Mouse (Mus musculus): ENCODE results near the gene Scly. TPM values are rescaled to one million over a fixed set of nuclear protein-coding genes. Genes with fewer than 3 reads are reported as not detected.

Gene Scly
- total and polyA plus RNA-seq, 3 experiments: 20.7 to 28.4 (median 22.9) TPM

GRCm38 (mm10) chr1:91299707-91300426, 1.7 kb downstream of the Scly start:
- DNase-seq: peak; percentile 39

DNA sequence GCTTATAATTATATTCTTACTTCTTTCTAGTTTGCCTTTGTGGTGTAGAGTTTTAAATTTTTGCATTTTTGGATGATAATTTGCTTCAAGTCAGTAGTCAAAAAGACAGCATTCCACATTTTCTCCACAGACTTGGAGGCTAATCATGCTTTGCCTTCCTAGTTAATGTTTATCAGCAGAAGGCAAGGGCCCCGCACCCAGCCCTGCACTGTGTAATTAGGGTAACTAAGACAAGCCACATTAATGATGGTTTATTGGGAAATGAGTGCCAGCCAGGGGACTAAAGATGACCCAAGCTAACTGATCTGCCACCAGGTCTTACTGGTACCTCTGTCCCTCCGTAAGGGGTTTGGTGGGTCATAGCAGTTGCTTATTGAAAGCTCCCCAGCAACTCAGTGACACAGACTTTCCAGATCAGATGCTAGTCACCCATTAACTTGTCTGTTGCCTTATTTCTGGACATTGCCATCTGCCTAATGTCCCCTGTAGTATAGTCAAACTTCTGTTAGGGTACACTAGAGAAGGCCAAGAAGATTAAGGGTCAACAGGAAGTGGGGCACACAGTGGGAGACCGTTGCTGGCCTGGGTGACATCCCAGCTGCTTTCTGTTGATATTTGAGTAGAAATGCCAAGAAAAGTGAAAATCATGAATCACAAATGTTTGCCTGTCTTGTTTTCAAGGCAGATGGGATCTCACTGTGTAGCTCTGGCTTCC, 3.2 kb downstream of the Scly start:
- no peak for DNase-seq

DNA sequence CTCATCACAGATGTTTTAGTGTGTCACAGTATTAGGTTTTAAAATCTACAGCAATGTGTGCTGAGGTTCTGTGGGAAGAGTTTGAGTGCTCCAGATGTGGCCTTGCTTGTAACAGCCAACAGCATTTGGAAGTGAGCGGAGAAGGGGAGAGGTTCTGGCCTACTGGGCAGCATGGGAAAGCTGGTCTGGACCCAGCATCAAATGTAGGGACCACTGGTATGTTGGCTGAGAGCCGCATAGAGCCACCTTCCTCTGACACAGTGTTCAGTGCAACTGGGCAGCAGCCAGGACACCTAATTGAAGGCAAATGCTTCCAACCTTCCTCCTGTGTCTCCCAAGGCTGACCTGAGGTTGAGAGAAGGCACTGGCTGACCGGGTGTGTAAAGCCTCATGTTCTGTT, 3.9 kb downstream of the Scly start:
- DNase-seq: no peak

DNA sequence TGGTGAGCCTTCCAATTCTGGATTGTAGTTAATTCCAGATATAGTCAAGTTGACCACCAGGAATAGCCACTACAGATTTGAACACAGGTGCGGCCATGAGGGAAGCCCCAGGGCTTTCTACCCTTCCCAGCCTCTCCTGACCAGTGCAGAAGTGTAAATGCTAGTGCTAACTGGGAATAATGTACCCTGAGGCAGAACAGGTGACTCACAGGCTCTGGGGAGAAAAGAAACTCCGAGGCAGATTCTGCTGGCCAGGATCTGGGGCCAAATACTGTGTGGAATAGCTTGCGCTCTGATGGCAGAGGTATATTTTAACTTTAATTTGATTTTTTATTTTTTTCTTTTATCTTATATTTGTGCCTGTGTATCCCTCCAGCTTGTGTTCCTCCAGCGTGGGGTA, 6.5 kb downstream of the Scly start:
- DNase-seq: no peak

- DNase-seq: no peak
Observed at GRCm38 (mm10) chr1:91309366-91310085, 11.4 kb downstream of the Scly start.

GRCm38 (mm10) chr1:91312273-91312672, 14.1 kb downstream of the Scly start:
- DNase-seq: no peak

DNA sequence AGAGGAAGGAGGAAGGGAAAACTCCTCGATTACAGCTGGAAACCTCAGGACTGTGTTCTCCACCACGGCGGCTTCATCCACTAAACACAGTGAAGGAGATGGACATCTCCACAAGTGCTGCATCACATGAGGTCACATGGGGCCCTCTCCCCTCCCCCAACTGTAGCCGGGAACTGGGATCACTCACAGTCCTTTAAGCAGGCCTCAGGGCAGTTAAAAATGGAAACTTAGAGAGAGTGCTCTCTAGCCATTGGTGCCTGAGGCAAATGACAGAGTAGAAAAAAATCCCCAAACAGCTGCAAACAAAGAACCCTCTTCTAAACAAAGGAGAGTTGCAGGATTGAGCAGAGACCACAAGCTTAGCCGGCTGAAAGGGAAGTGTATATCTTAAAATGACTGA, 15.1 kb downstream of the Scly start:
- DNase-seq: no peak

DNA sequence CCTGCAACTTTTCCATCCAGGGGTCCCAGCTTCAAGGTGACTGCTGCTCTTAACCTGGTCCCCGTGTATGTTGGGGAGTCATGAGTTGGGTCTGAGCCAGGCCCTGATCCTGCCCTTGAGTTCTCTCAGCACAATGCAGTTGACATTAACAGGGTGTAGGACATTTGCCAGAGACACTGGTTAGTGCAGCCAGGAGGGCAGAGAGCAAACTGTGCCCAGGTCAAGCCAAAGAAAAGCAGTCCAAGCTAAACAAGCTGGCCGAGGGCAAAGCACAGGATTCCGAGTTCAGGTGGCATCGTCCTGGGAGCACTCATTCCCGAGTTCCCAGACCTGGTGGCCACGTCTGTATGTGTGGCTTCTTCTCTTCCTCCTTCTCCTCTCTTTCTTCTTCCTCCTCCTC, 19.5 kb downstream of the Scly start:
- DNase-seq: no peak

GRCm38 (mm10) chr1:91321760-91322438, 23.8 kb downstream of the Scly start, which contains the start of gene Espnl:
Gene Espnl, plus strand, starts transcription at chr1:91322075.
- no peak for DNase-seq

GRCm38 (mm10) chr1:91324646-91325045, 26.5 kb downstream of the Scly start:
- peak; percentile 58 for DNase-seq

DNA sequence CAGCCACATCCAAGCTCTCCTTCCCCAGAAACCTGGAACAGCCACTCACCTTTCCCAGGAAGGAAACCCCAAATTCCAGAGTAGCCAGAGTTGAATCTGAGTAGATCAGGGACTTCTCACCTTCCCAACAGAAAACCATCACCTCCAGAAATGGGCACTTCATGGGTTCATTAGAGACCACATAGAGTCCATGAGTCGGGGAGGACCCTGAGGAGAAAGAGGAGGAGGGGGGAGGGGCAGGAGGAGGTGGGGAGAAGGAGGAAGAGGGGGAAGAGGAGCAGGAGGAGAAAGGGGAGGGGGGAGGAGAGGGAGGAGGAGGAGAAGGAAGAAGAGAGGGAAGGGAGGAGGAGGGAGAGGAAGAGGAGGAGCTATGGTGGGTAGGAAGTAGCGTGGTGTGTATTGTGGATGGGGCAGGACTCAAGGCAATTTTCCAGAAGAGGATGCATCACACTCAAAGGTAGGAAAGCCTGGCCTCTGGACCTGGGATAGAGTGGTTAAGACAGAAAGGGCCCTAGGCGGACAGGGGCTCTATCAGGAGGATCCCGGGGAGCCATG, 27.4 kb downstream of the Scly start:
- DNase-seq: no peak

DNA sequence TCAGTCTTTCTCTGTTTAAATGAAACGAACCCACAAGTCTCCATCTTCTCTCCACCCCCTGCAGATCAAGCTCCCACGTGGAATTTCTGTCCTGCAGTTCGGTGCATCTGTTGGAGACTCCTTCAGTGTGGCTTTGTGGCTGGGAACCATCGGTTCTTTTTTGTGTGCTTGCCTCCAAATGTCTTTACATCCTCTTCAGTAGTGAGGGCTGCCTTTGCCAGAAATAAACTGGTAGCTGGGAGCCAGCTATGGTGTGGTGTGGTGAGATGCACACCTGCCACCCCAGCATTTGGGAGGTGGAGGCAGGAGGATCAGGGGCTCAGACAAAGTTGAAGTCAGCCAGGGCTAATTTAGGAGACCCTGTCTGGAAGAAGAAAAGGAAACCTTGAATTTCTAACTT, 34.0 kb downstream of the Scly start:
- DNase-seq: no peak

GRCm38 (mm10) chr1:91333582-91333981, 35.4 kb downstream of the Scly start:
- no peak for DNase-seq

DNA sequence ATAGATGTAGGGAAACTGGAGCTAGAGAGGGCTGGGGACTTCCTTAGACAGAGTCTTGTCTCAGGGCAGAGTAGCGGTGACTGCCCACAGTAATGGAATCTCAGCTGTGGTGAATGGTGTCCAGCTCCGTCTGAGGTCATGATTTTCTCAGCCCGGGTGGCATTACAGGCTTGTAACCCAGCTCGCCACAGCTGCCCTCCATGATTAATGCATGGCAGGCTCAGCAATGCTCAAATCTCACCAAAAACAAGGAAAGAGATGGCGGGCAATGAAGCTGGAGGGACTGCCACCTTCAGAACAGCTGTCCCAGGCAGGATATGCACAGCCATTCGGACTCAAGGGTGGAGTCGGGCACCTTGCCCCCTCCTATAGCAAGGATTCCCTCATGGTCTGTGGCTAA, 39.2 kb downstream of the Scly start:
- no peak for DNase-seq

- no peak for DNase-seq
Observed at GRCm38 (mm10) chr1:91344001-91344400, 45.9 kb downstream of the Scly start.

DNA sequence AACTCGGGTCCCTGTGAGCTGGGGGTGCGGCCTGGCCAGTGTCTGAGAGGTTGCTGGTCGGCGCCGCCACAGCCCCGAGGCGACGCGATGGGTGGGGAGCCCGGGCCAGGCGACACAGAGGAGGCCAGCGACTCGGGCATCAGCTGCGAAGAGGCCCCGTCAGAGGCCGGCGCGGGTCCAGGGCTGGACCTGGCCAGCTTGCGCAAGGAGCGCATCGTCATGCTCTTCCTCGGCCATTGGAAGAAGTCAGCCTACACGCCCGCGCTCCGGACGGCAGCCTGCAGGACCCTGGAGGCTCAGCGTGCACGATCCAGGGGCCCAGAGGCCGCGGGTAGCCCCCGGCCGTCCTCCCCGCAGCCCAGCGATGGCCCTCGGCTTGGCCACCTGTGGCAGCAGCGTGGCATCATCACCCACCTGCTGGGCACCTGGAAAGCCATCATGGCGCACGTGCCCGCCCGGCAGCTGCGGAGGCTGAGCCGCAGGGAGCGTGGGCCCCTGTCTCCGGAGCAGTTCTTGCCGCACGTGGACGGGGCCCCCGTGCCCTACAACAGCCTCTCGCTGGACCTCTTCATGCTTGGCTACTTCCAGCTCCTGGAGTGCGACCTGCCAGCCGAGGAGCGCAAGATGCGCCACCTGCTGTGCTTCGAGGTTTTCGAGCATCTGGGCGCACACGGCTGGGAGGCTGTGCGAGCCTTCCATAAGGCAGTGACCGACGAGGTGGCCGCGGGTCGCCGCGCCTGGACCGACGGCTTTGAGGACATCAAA, 47.0 kb downstream of the Scly start:
- DNase-seq: peak; percentile 41

DNA sequence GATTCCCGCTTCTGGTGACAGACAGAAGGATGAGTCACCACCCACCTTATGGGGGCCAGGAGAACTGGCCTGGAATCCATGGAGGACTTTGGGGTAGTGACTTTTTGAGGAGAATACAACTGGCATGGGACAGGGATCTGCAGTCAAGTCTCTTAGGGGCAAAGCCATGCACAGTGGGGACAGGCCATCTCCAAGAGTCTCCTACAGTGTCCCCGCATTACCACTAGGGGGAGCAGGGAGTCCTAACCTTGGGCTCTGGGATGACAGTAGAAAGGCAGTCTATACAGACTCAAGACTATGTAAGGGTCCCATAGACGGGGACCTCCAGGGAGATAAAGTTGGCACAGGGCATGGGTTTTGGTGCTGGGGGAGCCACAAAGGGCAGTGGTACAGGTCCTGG, 48.8 kb downstream of the Scly start:
- peak; percentile 71 for DNase-seq

GRCm38 (mm10) chr1:91350841-91351240, 52.7 kb downstream of the Scly start, which contains the start of gene Klhl30:
Gene Klhl30, plus strand, starts transcription at chr1:91351016.
- no peak for DNase-seq

GRCm38 (mm10) chr1:91351249-91351648, 53.1 kb downstream of the Scly start:
- no peak for DNase-seq

GRCm38 (mm10) chr1:91352277-91352676, 54.1 kb downstream of the Scly start:
- DNase-seq: no peak

GRCm38 (mm10) chr1:91356105-91356504, 58.0 kb downstream of the Scly start:
- peak; percentile 44 for DNase-seq
